Mouse (Mus musculus): ENCODE measurements around the gene Myo1h.

- TF ChIP-seq POLR2A (IDR thresholded peaks at IDR 0.05; ENCODE audit: low read depth, low read length), result no peak
- no peak for TF ChIP-seq CTCF (conservative IDR thresholded peaks at IDR 0.05; ENCODE audit: insufficient read depth, insufficient read length, low read depth, low read length)
Measured at GRCm38 (mm10) chr5:114368121-114368520, 79.2 kb downstream of the Myo1h start.
